Mouse (Mus musculus): ENCODE measurements around the gene Esam.

Esam gene

DNA sequence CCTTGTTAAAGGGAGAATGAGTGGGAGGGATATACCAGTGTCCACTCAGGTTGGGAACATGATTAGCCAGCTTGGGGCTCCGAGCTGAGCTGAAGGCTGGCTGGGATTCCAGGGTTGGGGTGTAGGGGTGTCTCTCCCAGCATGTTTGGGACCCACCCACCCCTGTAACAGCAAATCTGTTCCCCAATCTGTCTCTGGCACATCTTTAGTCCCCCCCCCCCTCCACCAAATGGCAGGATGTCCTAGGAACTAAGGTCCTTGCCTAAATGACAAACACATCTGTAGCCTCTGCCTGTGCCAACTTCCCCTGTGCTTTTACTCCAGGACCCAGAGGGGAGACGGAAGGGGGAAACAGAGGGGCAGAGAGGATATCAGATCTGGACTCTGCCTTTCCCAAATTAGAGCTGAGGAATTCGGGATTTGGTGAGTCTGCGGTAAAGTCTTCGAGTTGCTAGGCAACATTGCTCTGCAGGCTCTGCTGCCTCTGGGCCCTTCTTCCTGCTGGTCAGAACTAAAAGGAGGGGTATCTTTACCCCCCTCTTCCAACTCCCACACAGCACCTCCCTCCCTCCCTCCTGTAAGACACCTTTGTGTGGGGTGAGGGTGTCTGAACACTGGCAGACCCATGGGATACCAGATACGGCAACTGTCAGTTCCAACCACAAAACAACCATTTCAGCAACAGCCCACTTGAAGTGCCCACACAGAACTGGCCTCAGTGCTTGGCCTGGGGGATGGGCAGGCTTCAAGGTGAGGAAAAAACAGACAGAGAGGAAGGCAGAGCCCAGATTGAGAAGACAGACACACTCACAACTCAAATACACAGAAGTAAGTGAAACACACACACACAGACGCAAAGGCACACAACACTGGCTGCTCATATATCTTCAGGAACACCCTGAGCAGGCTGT is 27.2 kb downstream of the Esam start, which contains the start of gene Siae:
Gene Siae, plus strand, starts transcription at position 861 of the 911 bp plus-strand sequence.
- no peak for DNase-seq (ENCODE audit: low read depth, low spot score)

DNA sequence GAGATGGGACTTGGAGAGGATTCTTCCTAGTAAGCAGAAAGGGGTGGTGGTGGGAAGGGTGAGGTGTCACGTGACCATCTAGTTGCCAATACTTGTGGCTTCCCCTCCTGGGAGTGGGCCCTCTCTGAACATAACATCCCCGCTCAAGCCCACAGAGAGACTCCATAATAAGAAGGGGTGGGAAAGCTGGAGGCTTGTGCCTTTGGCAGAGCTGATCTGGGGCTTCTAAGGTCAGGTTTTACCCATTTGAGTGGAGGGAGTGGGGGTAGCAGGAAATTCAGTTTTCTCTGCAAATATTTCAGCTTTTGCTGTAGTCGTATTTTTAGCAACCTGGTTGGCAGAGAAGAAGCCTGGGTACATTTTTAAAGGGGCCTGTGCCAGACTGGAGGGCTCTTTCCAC is 28.5 kb downstream of the Esam start:
- DNase-seq (ENCODE audit: low read depth, low spot score): no peak

DNA sequence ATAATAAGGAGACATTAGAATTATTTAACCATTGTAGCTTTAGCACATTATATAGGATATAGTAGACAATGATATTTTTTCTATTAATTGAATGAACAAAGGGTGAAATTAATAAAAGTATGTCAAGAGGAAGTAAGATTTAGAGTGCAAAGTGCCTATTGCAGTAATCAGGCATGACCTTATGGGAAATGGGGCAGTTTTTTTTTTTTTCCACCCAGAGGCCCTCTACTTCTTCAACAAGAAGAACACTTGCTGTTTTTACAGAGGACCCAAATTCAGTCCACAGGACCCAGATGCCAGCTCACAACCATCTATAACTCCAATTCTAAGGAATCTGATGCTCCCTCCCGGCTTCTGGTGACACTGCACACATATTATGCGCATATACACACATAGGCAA is 32.7 kb downstream of the Esam start:
- DNase-seq (ENCODE audit: low read depth, low spot score): no peak

DNA sequence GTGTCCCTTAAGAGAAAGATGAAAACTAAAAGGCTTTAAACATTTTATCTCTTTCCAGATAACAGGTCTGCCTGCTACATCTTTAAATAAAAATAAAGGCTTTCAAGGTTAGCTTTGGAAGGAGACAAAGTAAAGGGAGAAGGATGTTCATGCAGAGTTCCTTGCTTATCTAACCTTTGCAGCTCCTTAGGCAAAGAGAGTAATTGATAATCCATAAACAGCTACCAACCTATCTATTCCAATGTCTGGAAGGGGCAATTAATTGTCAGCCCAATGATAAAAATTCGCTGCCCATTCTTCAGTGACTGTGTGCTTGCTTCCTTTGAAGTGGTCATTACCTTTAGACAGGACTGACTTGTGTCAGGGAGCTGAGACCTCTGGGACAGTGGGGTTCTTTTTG is 35.9 kb downstream of the Esam start:
- no peak for DNase-seq (ENCODE audit: low read depth, low spot score)

DNA sequence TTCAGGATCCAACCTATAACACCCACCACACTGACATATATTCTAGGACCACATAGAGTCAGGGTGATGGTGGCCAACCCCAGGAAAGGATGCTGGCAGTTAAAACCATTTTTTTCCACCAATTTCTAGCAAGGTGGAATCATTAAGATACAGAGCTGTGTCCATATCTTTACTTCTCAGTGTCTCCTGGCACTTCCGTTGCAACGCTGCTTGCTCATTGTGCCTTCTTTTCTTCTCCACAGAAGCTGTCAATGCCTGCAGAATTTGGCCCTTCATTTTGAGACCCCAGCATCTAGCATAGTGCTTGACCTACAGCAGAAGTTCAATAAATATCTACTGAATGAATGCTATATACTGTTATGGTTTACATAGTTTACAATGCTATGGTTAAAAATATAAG is 39.1 kb downstream of the Esam start:
- no peak for DNase-seq (ENCODE audit: low read depth, low spot score)

DNA sequence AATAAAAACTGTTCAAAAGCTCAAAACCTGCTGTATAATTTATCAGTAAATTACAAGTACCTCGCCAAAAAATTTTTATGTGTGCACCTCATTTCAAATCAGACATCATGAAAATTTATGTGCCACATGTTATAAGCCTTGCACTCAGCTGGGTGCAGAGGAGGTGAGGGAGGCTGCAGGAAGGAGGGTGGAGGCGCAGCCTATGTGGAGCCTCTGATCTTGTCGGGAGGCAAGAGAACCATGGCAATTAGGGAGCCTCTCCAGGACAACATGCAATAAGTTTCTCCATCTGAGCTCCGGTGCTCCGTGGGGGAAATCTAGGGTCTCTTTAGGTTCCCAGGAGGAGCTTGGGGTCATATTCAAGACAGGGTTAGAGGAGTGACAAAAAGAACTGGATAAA is 39.6 kb downstream of the Esam start:
- no peak for DNase-seq (ENCODE audit: low read depth, low spot score)

DNA sequence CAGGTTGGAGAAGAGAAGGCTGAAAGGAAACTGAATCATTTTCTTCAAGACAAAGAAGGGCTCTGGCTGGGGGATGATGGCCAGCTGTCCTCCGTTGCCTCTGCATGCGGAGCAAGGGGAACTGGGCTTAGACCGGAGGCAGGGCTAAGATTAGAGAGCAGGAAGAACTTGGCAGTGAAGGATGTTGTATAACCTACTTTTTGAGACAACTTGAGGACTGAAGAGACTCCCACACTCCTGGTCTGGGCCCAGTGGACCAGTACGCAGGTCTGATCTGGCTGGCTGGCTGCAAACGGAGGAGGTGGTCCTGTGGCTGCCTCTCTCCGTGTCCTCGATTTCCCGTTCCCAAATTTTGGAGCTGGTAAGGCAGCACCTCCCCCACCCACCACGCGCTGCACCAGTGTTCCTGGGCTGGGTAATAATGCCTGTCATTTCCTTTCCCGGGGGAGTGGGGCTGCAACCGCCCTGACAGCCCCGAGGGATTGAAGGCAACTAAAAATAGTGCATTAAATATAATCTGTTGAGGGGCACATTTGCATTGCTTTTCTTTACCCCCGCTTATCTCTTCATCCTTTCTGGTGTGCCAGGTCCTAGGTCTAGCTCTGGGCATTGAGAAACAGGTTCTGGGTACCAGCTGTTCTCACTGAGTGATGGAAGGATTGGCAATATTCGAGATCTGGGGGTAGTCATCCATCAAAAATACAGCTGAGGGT is 40.2 kb downstream of the Esam start:
- no peak for DNase-seq (ENCODE audit: low read depth, low spot score)

DNA sequence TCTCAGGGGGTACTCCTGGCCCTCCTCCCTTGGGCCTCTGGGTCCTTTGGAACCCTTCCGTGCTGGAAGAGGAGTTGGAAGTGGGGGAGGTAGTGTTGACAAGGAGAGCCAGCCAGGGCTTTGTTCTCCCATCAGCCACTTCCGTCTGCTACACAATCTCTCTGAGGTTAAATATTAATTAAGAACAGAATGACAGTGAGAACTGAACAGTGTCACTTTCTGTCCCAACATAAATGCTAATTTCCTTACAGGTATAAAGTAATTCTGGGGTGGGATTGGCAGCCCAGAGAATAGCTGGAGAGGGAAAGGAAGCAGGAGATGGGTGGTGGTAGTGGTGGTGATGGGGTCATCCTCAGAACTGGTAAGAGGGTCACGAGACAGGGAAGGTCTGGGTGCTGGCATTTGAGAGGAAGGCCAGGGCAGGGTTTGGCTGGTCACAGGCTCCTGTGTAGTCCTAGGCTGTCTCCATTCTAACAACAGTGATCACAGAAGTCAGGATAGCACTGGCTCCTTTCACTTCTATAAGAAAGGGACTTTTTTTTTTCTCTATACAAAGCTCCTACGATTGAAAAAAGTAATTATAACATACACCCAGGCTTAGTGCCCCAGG is 40.8 kb downstream of the Esam start:
- no peak for DNase-seq (ENCODE audit: low read depth, low spot score)

DNA sequence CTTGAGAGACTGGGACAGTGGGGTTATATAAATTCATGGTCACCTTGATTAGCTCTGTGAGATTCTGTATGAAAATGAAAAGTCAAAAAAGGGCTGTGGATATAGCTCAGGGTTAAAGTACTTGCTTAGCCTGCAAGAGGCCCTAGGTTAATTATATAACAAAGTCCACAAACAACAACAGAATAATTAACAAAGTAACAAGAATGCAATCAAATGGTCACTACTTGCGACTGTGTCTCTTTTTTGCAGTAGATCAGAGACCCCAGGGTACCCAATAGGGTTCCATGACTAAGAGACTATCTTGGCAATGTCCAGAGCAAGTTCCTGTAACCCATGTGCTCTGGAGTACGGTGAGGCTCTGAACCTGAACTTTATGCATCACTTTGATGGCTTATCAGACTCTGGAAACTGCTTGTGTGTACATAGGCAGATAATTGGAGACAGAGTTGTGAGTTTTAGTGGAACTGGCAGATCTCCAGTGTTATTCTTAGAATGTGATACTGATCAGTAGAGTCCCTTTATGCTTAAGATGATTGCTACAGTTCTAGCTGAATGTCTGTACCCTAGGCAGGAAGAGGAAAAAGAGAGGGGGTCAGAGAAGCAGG is 41.5 kb downstream of the Esam start:
- DNase-seq (ENCODE audit: low read depth, low spot score): no peak

DNA sequence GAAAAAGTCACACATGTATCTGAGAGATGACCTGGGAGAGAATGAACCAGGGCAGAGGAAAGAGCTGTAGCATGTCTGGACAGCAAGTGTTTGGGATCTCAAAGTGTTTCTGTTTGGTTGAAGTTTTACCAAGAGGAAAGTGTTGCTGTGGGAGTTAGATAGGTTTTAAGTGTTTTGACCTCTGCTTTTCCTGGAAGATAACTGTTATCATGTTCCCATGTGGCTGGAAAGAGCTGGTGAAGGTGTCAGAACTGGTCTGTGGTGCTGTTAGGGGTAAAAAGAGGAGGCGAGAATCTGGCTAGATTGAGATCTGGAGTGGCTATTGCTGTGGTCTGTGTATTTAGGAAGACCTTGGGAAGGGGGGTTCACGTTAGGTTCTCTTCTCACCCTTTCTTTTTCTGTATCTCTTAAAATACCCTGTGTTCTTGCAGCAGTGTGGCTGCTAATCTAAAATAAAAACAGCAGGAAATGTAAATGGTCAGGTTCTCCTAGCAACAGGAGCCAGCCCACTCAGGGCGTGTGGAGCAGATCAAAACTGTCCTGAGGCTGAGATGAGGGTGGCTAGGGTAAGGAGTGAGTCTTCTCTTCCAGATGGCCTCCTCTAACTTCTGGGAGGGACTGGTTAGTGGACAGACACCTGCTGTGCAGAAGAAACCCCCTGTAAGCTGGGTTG is 44.5 kb downstream of the Esam start:
- DNase-seq (ENCODE audit: low read depth, low spot score): no peak

DNA sequence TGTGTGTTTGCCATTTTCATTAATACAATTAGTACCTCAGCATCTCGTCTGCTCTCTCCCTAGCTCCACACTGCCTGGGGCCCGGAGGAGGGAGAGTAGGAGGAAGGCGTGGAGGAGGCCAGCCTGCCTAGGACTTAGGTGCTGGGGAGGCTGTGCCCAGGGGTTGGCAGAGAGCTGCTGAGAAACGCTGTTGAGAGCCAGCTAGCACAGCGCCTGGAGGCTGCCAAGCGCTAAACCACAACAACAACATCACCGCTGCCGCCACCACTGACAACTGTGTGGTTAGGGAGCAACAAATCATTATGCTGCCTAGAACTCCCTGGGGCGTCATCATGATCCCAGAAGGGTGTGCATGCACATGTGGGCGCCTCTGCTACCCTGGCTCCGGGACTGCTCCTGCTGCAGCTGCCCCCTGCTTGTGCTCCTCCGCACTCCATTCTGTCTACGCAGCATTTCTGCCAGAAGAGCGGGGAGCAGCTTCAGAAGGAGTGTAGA is 48.6 kb downstream of the Esam start:
- no peak for DNase-seq (ENCODE audit: low read depth, low spot score)

DNA sequence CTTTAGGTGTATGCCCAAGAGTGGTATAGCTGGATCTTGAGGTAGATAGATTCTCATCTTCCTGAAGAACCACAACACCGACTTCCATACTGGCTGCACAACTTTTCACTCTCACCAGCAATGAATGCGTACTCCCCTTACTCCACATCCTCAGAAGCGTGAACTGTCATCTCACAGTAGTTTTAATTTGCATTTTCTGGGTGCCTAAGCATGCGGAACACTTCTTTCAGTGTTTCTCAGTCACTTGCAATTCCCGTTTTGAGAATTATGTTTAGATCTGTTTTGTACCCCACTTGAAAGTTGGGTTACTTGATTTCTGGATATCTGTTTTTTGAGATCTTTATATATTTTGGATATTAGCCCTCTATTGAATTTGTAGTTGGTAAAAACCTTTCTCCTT is 55.7 kb downstream of the Esam start:
- DNase-seq (ENCODE audit: low read depth, low spot score): no peak

DNA sequence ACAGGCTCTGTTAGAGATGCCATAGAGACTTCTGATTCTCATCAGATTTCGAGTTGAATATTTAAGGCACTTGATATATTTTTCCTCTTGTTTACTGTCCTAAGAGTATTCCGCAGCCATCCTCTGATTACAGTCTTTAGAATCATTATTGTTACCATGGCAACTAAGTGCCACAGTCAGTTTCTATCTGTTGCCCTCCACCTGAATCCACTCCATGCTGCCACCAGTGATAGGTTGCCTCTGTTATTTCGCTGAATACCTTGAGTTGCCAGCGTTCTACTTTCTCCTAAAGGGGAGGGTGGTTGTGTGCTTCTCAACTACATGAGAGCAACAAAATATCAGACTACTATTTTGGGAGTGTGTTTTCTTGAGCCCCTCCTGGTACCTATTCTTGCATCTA is 58.8 kb downstream of the Esam start:
- DNase-seq (ENCODE audit: low read depth, low spot score): no peak

All from brain, embryonic 18.5 days (tissue).